Mouse (Mus musculus) MEL (cell line): ENCODE measurements around the gene Sbk3. TPM values are rescaled to one million over a fixed set of nuclear protein-coding genes. Genes with fewer than 3 reads are reported as not detected.

Experiments used
- DNase-seq: peaks from one replicate; pipeline ENCODE4 v3.0.0; 2011; ENCODE audit warnings: low read depth, low spot score
- H3K27ac ChIP-seq: 2 replicates; pipeline ENCODE4 v1.5.1; 2012; ENCODE audit warnings: low read depth, mild to moderate bottlenecking, control low read depth, low read length, moderate library complexity; ENCODE audit not compliant: control insufficient read depth
- H3K27me3 ChIP-seq, 2 experiments: fragments of 150-350 bp in 1 of 2; sonication (generic) in 1 of 2; 2 replicates each; pipeline ENCODE4 v1.6.1; 2012; ENCODE audit warnings: low read length in 2 of 2, mild to moderate bottlenecking in 2 of 2, improper control_type of control experiment in 1 of 2, moderate library complexity in 1 of 2; ENCODE audit not compliant: insufficient read depth in 2 of 2, control insufficient read depth in 1 of 2
- H3K36me3 ChIP-seq, 2 experiments: 2 replicates each; pipeline ENCODE4 v1.6.1; 2012 to 2014; ENCODE audit warnings: low read length in 2 of 2, improper control_type of control experiment in 1 of 2, inconsistent platforms in 1 of 2, mild to moderate bottlenecking in 1 of 2; ENCODE audit not compliant: insufficient read depth in 2 of 2, control insufficient read depth in 1 of 2
- H3K4me1 ChIP-seq, 2 experiments: fragments of 150-350 bp in 1 of 2; sonication (generic) in 1 of 2; 2 replicates each; pipeline ENCODE4 v1.6.1; 2012; ENCODE audit warnings: low read length in 2 of 2, improper control_type of control experiment in 1 of 2, mild to moderate bottlenecking in 1 of 2; ENCODE audit not compliant: insufficient read depth in 2 of 2, control insufficient read depth in 1 of 2
- H3K4me3 ChIP-seq, 2 experiments: fragments of 150-350 bp in 1 of 2; sonication (generic) in 1 of 2; 2 replicates each; pipeline ENCODE4 v1.5.1; 2012; ENCODE audit warnings: low read depth in 2 of 2, low read length in 2 of 2, mild to moderate bottlenecking in 2 of 2, moderate library complexity in 2 of 2, control low read depth in 1 of 2, improper control_type of control experiment in 1 of 2; ENCODE audit not compliant: control insufficient read depth in 1 of 2, insufficient read depth in 1 of 2
- H3K79me2 ChIP-seq: 2 replicates; pipeline ENCODE4 v1.6.1; 2012; ENCODE audit warnings: mild to moderate bottlenecking, low read length, moderate library complexity; ENCODE audit not compliant: control insufficient read depth, poor library complexity, insufficient read depth
- H3K9ac ChIP-seq: 2 replicates; pipeline ENCODE4 v1.6.1; 2012; ENCODE audit warnings: low read depth, mild to moderate bottlenecking, control low read depth, low read length, moderate library complexity; ENCODE audit not compliant: control insufficient read depth, poor library complexity, severe bottlenecking
- H3K9me3 ChIP-seq: fragments of 150-350 bp; sonication (generic); replicated peaks from 2 replicates; pipeline ENCODE4 v1.6.1; 2012; ENCODE audit warnings: mild to moderate bottlenecking, low read length, improper control_type of control experiment, moderate library complexity; ENCODE audit not compliant: insufficient read depth
- BHLHE40 ChIP-seq: IDR thresholded peaks from 2 replicates; pipeline ENCODE4 v1.6.1; 2012; ENCODE audit warnings: low read depth, mild to moderate bottlenecking, inconsistent platforms, low read length, improper control_type of control experiment, borderline replicate concordance
- CHD1 ChIP-seq: IDR thresholded peaks from 2 replicates; pipeline ENCODE4 v1.6.1; 2012; ENCODE audit warnings: low read depth, mild to moderate bottlenecking, inconsistent platforms, low read length, improper control_type of control experiment
- ELF1 ChIP-seq: IDR thresholded peaks from 2 replicates; pipeline ENCODE4 v1.6.1; 2014; ENCODE audit warnings: low read depth, mild to moderate bottlenecking, inconsistent platforms, low read length, improper control_type of control experiment, moderate library complexity
- GATA1 ChIP-seq: IDR thresholded peaks from 2 replicates; pipeline ENCODE4 v1.6.1; 2011; ENCODE audit warnings: low read depth, low read length, improper control_type of control experiment
- HCFC1 ChIP-seq: IDR thresholded peaks from 2 replicates; pipeline ENCODE4 v1.6.1; 2012; ENCODE audit warnings: low read depth, mild to moderate bottlenecking, inconsistent platforms, low read length, improper control_type of control experiment, moderate library complexity
- KAT2A ChIP-seq: conservative IDR thresholded peaks from 2 replicates; pipeline ENCODE4 v1.6.1; 2012; ENCODE audit warnings: low read depth, low read length, improper control_type of control experiment, inconsistent platforms
- MYB ChIP-seq: IDR thresholded peaks from 2 replicates; pipeline ENCODE4 v1.6.1; 2011; ENCODE audit warnings: mild to moderate bottlenecking, low read depth, low read length, improper control_type of control experiment
- NELFE ChIP-seq: IDR thresholded peaks from 2 replicates; pipeline ENCODE4 v1.6.1; 2011; ENCODE audit warnings: low read depth, low read length, improper control_type of control experiment
- NRF1 ChIP-seq: IDR thresholded peaks from 2 replicates; pipeline ENCODE4 v1.6.1; 2014; ENCODE audit warnings: low read depth, mild to moderate bottlenecking, inconsistent platforms, low read length, improper control_type of control experiment, moderate library complexity; ENCODE audit not compliant: poor library complexity, insufficient read depth, severe bottlenecking
- RAD21 ChIP-seq: IDR thresholded peaks from 2 replicates; pipeline ENCODE4 v1.6.1; 2011; ENCODE audit warnings: mild to moderate bottlenecking, low read depth, low read length, improper control_type of control experiment
- RCOR1 ChIP-seq: IDR thresholded peaks from 2 replicates; pipeline ENCODE4 v1.6.1; 2012; ENCODE audit warnings: low read depth, mild to moderate bottlenecking, inconsistent platforms, low read length, improper control_type of control experiment
- SIN3A ChIP-seq: IDR thresholded peaks from 2 replicates; pipeline ENCODE4 v1.6.1; 2012; ENCODE audit warnings: low read length, improper control_type of control experiment, inconsistent platforms
- SMC3 ChIP-seq: IDR thresholded peaks from 2 replicates; pipeline ENCODE4 v1.6.1; 2011; ENCODE audit warnings: low read depth, low read length, improper control_type of control experiment
- TCF12 ChIP-seq: IDR thresholded peaks from 2 replicates; pipeline ENCODE4 v1.6.1; 2014; ENCODE audit warnings: low read depth, mild to moderate bottlenecking, inconsistent platforms, low read length, improper control_type of control experiment, moderate library complexity
- UBTF ChIP-seq: IDR thresholded peaks from 2 replicates; pipeline ENCODE4 v1.6.1; 2012; ENCODE audit warnings: low read depth, mild to moderate bottlenecking, inconsistent platforms, low read length, improper control_type of control experiment, moderate library complexity, borderline replicate concordance; ENCODE audit not compliant: insufficient read depth
- USF1 ChIP-seq: IDR thresholded peaks from 2 replicates; pipeline ENCODE4 v1.6.1; 2014; ENCODE audit warnings: low read depth, mild to moderate bottlenecking, inconsistent platforms, low read length, improper control_type of control experiment, moderate library complexity
- ZC3H11A ChIP-seq: IDR thresholded peaks from 2 replicates; pipeline ENCODE4 v1.6.1; 2012; ENCODE audit warnings: low read depth, mild to moderate bottlenecking, inconsistent platforms, low read length, improper control_type of control experiment
- ZMIZ1 ChIP-seq: IDR thresholded peaks from 2 replicates; pipeline ENCODE4 v1.6.1; 2012; ENCODE audit warnings: low read depth, mild to moderate bottlenecking, inconsistent platforms, low read length, improper control_type of control experiment, moderate library complexity
- polyA plus RNA-seq, 2 experiments: library from polyadenylated mRNA; stranded (reverse) in 1 of 2; unstranded in 1 of 2; fragments of >175 nt in 1 of 2; fragments of >200 nt in 1 of 2; gene quantifications; 2 replicates each; pipeline versions ENCODE4 v1.2.1 to v1.2.4; 2012; ENCODE audit warnings: low replicate concordance in 2 of 2, low read depth in 1 of 2; ENCODE audit not compliant: insufficient read length in 2 of 2, insufficient read depth in 1 of 2, missing spikeins in 1 of 2
- total RNA-seq: library from RNA; depleted of rRNA; stranded (reverse); fragments of 300-350 nt; gene quantifications from 2 replicates; pipeline ENCODE4 v1.2.3, GENCODE M21; 2012

Gene Sbk3
- total and polyA plus RNA-seq, 3 experiments = not detected

- TF ChIP-seq SMC3 (no peak), USF1 (no peak), SIN3A (no peak), KAT2A (no peak), RCOR1 (no peak), ELF1 (no peak)
- peaks cover 0 to 2% of the 10 kb centered on the region in 2 experiments; a peak in 3 of 4 replicates for H3K27me3 ChIP-seq
- no peak for DNase-seq
- H3K27ac ChIP-seq = no peak overlapping the region
- H3K9ac ChIP-seq = no peak overlapping the region
- no peaks in the 10 kb centered on the region for H3K36me3 ChIP-seq
- H3K79me2 ChIP-seq = no peaks in the 10 kb centered on the region
- H3K4me1 ChIP-seq = no peaks in the 10 kb centered on the region
- H3K4me3 ChIP-seq = no peak overlapping the region
- H3K9me3 ChIP-seq = no peaks in the 10 kb centered on the region
Observed at GRCm38 (mm10) chr7:4928323-4928722, 42.6 kb downstream of the Sbk3 start.

GRCm38 (mm10) chr7:4927711-4928110 lies 43.3 kb downstream of the Sbk3 start:
- Histone ChIP-seq H3K27me3 (peaks cover 0 to 2% of the 10 kb centered on the region in 2 experiments; a peak in 3 of 4 replicates), H3K79me2 (no peaks in the 10 kb centered on the region), H3K27ac (no peak overlapping the region), H3K36me3 (no peaks in the 10 kb centered on the region), H3K4me1 (no peaks in the 10 kb centered on the region), H3K9ac (no peak overlapping the region), H3K4me3 (no peak overlapping the region), H3K9me3 (no peaks in the 10 kb centered on the region)
- TF ChIP-seq NRF1 (no peak), ZMIZ1 (no peak), MYB (no peak), RCOR1 (no peak), TCF12 (no peak)
- DNase-seq = no peak

GRCm38 (mm10) chr7:4926849-4927248 lies 44.1 kb downstream of the Sbk3 start:
- Histone ChIP-seq H3K4me1 (no peaks in the 10 kb centered on the region), H3K79me2 (no peaks in the 10 kb centered on the region), H3K4me3 (no peak overlapping the region), H3K9me3 (no peaks in the 10 kb centered on the region), H3K9ac (no peak overlapping the region), H3K27ac (no peak overlapping the region), H3K36me3 (no peaks in the 10 kb centered on the region), H3K27me3 (peaks cover 0 to 2% of the 10 kb centered on the region in 2 experiments; a peak in 3 of 4 replicates)
- no peak for DNase-seq
- TF ChIP-seq ZC3H11A (no peak), NELFE (no peak), MYB (no peak), RAD21 (no peak), UBTF (no peak), CHD1 (no peak), GATA1 (no peak), BHLHE40 (no peak), SMC3 (no peak), USF1 (no peak), HCFC1 (no peak), ELF1 (no peak)
